In the genomic region with DNA sequence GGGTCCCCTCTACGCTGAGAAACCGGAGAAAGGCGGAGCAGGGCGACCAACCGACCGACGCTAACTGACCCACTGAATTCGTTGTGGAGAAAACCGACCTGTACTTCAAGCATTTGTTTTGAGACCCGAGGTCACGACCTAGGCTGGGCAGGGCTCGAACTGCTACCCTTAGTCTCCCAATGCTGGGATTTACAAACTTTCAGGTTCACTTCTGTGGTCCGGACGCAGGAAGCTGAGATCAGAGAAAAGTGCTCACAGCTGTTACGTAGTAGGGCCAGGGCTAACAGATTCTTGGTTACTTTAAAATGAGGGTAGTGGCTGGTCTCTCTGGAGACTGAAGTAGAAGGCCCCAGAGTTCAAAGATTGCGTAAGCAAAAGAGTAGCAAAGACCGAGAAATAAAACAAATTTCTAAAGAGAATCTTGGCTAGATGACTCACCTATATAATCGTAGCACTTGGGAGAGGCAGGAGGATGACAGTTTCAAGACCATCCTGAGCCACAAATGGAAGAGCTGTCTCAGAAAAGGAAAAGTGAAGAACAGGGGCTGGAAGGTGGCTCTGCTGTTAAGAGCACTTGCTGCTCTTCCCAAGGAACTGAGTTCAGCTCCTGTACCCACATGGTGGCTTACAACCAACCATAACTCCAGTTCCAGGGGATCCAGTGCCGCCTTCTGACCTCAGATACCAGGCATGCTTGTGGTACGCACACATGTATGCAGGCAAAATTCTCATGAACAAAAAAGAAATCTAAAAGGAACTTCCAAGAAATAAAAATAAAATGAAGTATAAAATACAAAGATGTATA, we compare ENCODE assay signal across 8 mouse cellular contexts. TPM values are rescaled to one million over a fixed set of nuclear protein-coding genes. Genes with fewer than 3 reads are reported as not detected.
A peak's percentile ranks its signal among the peaks of the same experiment; 100 is the strongest.
DNase-seq lines count a peak whose midpoint lies in the region; ATAC-seq and TF ChIP-seq lines count a peak whose summit lies in the region.

No protein-coding gene starts in this region.

- peak overlapping the region; percentile 93 for H3K4me2 ChIP-seq in heart, embryonic 12.5 days
- peak overlapping the region; percentile 91 for H3K4me2 ChIP-seq in forebrain, embryonic 13.5 days
- peak overlapping the region; percentile 91 for H3K4me2 ChIP-seq in liver, embryonic 14.5 days (ENCODE audit: low read depth)

- 13% methylated on average over 20 of the region's 20 CpGs for WGBS in heart, embryonic 12.5 days
- WGBS in forebrain, embryonic 13.5 days: 15% methylated on average over 20 of the region's 20 CpGs
- WGBS in liver, embryonic 14.5 days (ENCODE audit: insufficient replicate concordance): 9% methylated on average over 20 of the region's 20 CpGs

- no peak for TF ChIP-seq POLR2A in ES-Bruce4 (IDR thresholded peaks at IDR 0.05; ENCODE audit: insufficient read depth, low read length)

- no peak for DNase-seq in heart, postnatal 10 days
- DNase-seq in liver, embryonic 14.5 days (ENCODE audit: low read depth in 3 of 3, low spot score in 3 of 3): peak in 1 of 3 experiments; percentile 17
- no peak for DNase-seq in gastrocnemius, postnatal 36 days
- DNase-seq in spleen, adult 18-20 months: no peak
- no peak for DNase-seq in adrenal gland, postnatal 4 days (ENCODE audit: low spot score in 2 of 2)

- H3K36me3 ChIP-seq in heart, embryonic 12.5 days: peaks cover 21% of the 10 kb centered on the region; the same call in 1 of the 2 replicates
- peaks cover 22% of the 10 kb centered on the region for H3K36me3 ChIP-seq in ES-Bruce4 (ENCODE audit: control insufficient read depth, insufficient read depth, low read length, poor library complexity, severe bottlenecking)
- peaks cover 15% of the 10 kb centered on the region for H3K36me3 ChIP-seq in forebrain, embryonic 13.5 days (ENCODE audit: poor library complexity, severe bottlenecking)
- H3K36me3 ChIP-seq in liver, embryonic 14.5 days (replicated peaks; ENCODE audit: control insufficient read depth, insufficient read depth, low read depth): peaks cover 18% of the 10 kb centered on the region

- peak overlapping the region; percentile 76 for H3K4me3 ChIP-seq in heart, embryonic 12.5 days
- H3K4me3 ChIP-seq in ES-Bruce4 (ENCODE audit: low read depth, low read length): peak overlapping the region; percentile 97
- H3K4me3 ChIP-seq in forebrain, embryonic 13.5 days: peak overlapping the region; percentile 71
- peak overlapping the region; percentile 98 for H3K4me3 ChIP-seq in liver, embryonic 14.5 days (ENCODE audit: insufficient read depth in 1 of 2, low read depth in 2 of 2, low read length in 2 of 2)

- TF ChIP-seq CTCF in ES-Bruce4 (IDR thresholded peaks at IDR 0.05; ENCODE audit: low read depth, low read length): no peak
- no peak; the same call in 1 of the 2 replicates for TF ChIP-seq CTCF in liver, embryonic 14.5 days (IDR thresholded peaks at IDR 0.05; ENCODE audit: low read depth)

- TF ChIP-seq EP300 in ES-Bruce4 (IDR thresholded peaks at IDR 0.05; ENCODE audit: insufficient read depth, low read depth, low read length): no peak
- TF ChIP-seq EP300 in liver, embryonic 14.5 days (IDR thresholded peaks at IDR 0.05; ENCODE audit: low read depth): no peak

- H3K9me3 ChIP-seq in heart, embryonic 12.5 days (replicated peaks): no peaks in the 10 kb centered on the region
- no peaks in the 10 kb centered on the region for H3K9me3 ChIP-seq in ES-Bruce4 (replicated peaks; ENCODE audit: control insufficient read depth, insufficient read depth, low read length, poor library complexity, severe bottlenecking)
- no peaks in the 10 kb centered on the region for H3K9me3 ChIP-seq in forebrain, embryonic 13.5 days (replicated peaks)
- H3K9me3 ChIP-seq in liver, embryonic 14.5 days (ENCODE audit: control insufficient read depth, low read length): no peaks in the 10 kb centered on the region

- H3K27me3 ChIP-seq in heart, embryonic 12.5 days (replicated peaks): no peaks in the 10 kb centered on the region
- H3K27me3 ChIP-seq in ES-Bruce4 (ENCODE audit: control insufficient read depth, insufficient read depth, low read length, poor library complexity, severe bottlenecking): no peaks in the 10 kb centered on the region
- no peaks in the 10 kb centered on the region for H3K27me3 ChIP-seq in forebrain, embryonic 13.5 days
- no peaks in the 10 kb centered on the region for H3K27me3 ChIP-seq in liver, embryonic 14.5 days (ENCODE audit: control insufficient read depth, insufficient read depth, low read length)

- intact Hi-C loops in heart, postnatal 10 days (cut with DNase I): no loop called here
- intact Hi-C loops in gastrocnemius, postnatal 36 days (cut with DNase I): loop anchor here (5.0 kb wide), 1 partner anchor 54 kb away; the partner anchor contains the start of gene Gchfr

- H3K4me1 ChIP-seq in heart, embryonic 12.5 days (replicated peaks): peaks cover 11% of the 10 kb centered on the region
- no peaks in the 10 kb centered on the region for H3K4me1 ChIP-seq in ES-Bruce4 (ENCODE audit: control insufficient read depth, insufficient read depth, low read length)
- peaks cover 15% of the 10 kb centered on the region for H3K4me1 ChIP-seq in forebrain, embryonic 13.5 days
- H3K4me1 ChIP-seq in liver, embryonic 14.5 days (replicated peaks; ENCODE audit: control insufficient read depth in 2 of 2, insufficient read depth in 2 of 2, low read length in 1 of 2): peaks cover 6 to 8% of the 10 kb centered on the region in 2 experiments; a peak in 3 of 4 replicates

- H3K27ac ChIP-seq in heart, embryonic 12.5 days (ENCODE audit: poor library complexity, severe bottlenecking): peak overlapping the region; percentile 60; the same call in 1 of the 2 replicates
- H3K27ac ChIP-seq in ES-Bruce4 (ENCODE audit: insufficient read depth, low read length): peak overlapping the region; percentile 43
- no peak overlapping the region for H3K27ac ChIP-seq in forebrain, embryonic 13.5 days
- peak overlapping the region; percentile 61 for H3K27ac ChIP-seq in liver, embryonic 14.5 days

- peak overlapping the region; percentile 82 for H3K9ac ChIP-seq in heart, embryonic 12.5 days
- H3K9ac ChIP-seq in ES-Bruce4 (ENCODE audit: low read depth, poor library complexity, severe bottlenecking): peak overlapping the region; percentile 90
- H3K9ac ChIP-seq in forebrain, embryonic 13.5 days: peak overlapping the region; percentile 75
- peak overlapping the region; percentile 89 for H3K9ac ChIP-seq in liver, embryonic 14.5 days (replicated peaks)

- ATAC-seq in heart, embryonic 12.5 days (ENCODE audit: insufficient number of reproducible peaks, low FRiP score): no peak
- ATAC-seq in forebrain, embryonic 13.5 days: peak; percentile 13; the same call in 1 of the 2 replicates
- peak; percentile 14; the same call in 1 of the 2 replicates for ATAC-seq in liver, embryonic 14.5 days (ENCODE audit: insufficient read depth)

RNA-seq across cellular contexts. Expression of gene Rad51, which starts 0.7 kb away (rescaled TPM):
- polyA plus RNA-seq in heart, embryonic 12.5 days (2016; fragmentation: Nextera tagmentation; extraction: Ambion mirVana): 32.2 and 33.3 TPM in 2 replicates
- total RNA-seq in heart, postnatal 10 days (2021): 1 to 10 TPM; 4.7 to 6.6 TPM
- 117 and 128 TPM in 2 replicates for polyA plus RNA-seq in ES-Bruce4 (2011; ENCODE audit: insufficient read depth, insufficient read length, low read depth, missing spikeins)
- 42.9 and 50.7 TPM in 2 replicates for polyA plus RNA-seq in forebrain, embryonic 13.5 days (2015; fragmentation: Nextera tagmentation; extraction: Ambion mirVana)
- 20.4 and 28.7 TPM in 2 replicates for polyA plus RNA-seq in liver, embryonic 14.5 days (2012; rRNA removed)
- polyA plus RNA-seq in liver, embryonic 14.5 days (2014; fragmentation: Nextera tagmentation; extraction: Ambion mirVana): 33.9 and 35.7 TPM in 2 replicates
- total RNA-seq in gastrocnemius, postnatal 36 days (2021): under 1 TPM; 0.81 to 0.92 TPM
- 10 to 100 TPM; 13.5 to 17.3 TPM for total RNA-seq in adrenal gland, postnatal 4 days (2021)

RNA-seq across cellular contexts. Expression of gene Rmdn3, which starts 43.5 kb away (rescaled TPM):
- 29.2 and 31.0 TPM in 2 replicates for polyA plus RNA-seq in heart, embryonic 12.5 days (2016; fragmentation: Nextera tagmentation; extraction: Ambion mirVana)
- 10 to 100 TPM; 18.8 to 19.2 TPM for total RNA-seq in heart, postnatal 10 days (2021)
- 22.0 and 25.4 TPM in 2 replicates for polyA plus RNA-seq in ES-Bruce4 (2011; ENCODE audit: insufficient read depth, insufficient read length, low read depth, missing spikeins)
- polyA plus RNA-seq in forebrain, embryonic 13.5 days (2015; fragmentation: Nextera tagmentation; extraction: Ambion mirVana): 44.7 and 49.6 TPM in 2 replicates
- polyA plus RNA-seq in liver, embryonic 14.5 days (2012; rRNA removed): 15.0 and 22.8 TPM in 2 replicates
- polyA plus RNA-seq in liver, embryonic 14.5 days (2014; fragmentation: Nextera tagmentation; extraction: Ambion mirVana): 42.2 and 47.6 TPM in 2 replicates
- total RNA-seq in gastrocnemius, postnatal 36 days (2021): 1 to 10 TPM; 4.7 to 4.8 TPM
- total RNA-seq in adrenal gland, postnatal 4 days (2021): 10 to 100 TPM; 40.5 to 42.5 TPM

RNA-seq across cellular contexts. Expression of gene Gchfr, which starts 54.2 kb away (rescaled TPM):
- 4.5 and 5.0 TPM in 2 replicates for polyA plus RNA-seq in heart, embryonic 12.5 days (2016; fragmentation: Nextera tagmentation; extraction: Ambion mirVana)
- total RNA-seq in heart, postnatal 10 days (2021): 1 to 10 TPM; 1.3 to 2.9 TPM
- polyA plus RNA-seq in ES-Bruce4 (2011; ENCODE audit: insufficient read depth, insufficient read length, low read depth, missing spikeins): 2.2 and 6.0 TPM in 2 replicates
- 1.7 and 2.5 TPM in 2 replicates for polyA plus RNA-seq in forebrain, embryonic 13.5 days (2015; fragmentation: Nextera tagmentation; extraction: Ambion mirVana)
- 35.4 and 59.7 TPM in 2 replicates for polyA plus RNA-seq in liver, embryonic 14.5 days (2012; rRNA removed)
- polyA plus RNA-seq in liver, embryonic 14.5 days (2014; fragmentation: Nextera tagmentation; extraction: Ambion mirVana): 75.9 and 80.3 TPM in 2 replicates
- not detected for total RNA-seq in gastrocnemius, postnatal 36 days (2021)
- total RNA-seq in adrenal gland, postnatal 4 days (2021): 10 to 100 TPM in 1 of 2 experiments, 1 to 10 TPM in 1; 7.2 to 16.8 TPM
